In genomic region chr3:27183601-27184175, GRCm38 (mm10) we compare ENCODE assay signal across 8 mouse cellular contexts. TPM values are rescaled to one million over a fixed set of nuclear protein-coding genes. Genes with fewer than 3 reads are reported as not detected.
A peak's percentile ranks its signal among the peaks of the same experiment; 100 is the strongest.
DNase-seq lines count a peak whose midpoint lies in the region; ATAC-seq and TF ChIP-seq lines count a peak whose summit lies in the region.

No protein-coding gene starts in this region.

- no peaks in the 10 kb centered on the region for H3K9me3 ChIP-seq in lung, embryonic 14.5 days (ENCODE audit: low read depth, low read length)
- no peaks in the 10 kb centered on the region for H3K9me3 ChIP-seq in forebrain, embryonic 15.5 days
- no peaks in the 10 kb centered on the region for H3K9me3 ChIP-seq in hindbrain, postnatal 0 days (ENCODE audit: low read length)
- no peaks in the 10 kb centered on the region for H3K9me3 ChIP-seq in midbrain, postnatal 0 days (ENCODE audit: low read length)

- H3K4me1 ChIP-seq in lung, embryonic 14.5 days (ENCODE audit: insufficient read depth), result no peaks in the 10 kb centered on the region
- peaks cover 11% of the 10 kb centered on the region; the same call in 1 of the 2 replicates for H3K4me1 ChIP-seq in forebrain, embryonic 15.5 days
- H3K4me1 ChIP-seq in hindbrain, postnatal 0 days (ENCODE audit: insufficient read depth, low read length), result no peaks in the 10 kb centered on the region
- H3K4me1 ChIP-seq in midbrain, postnatal 0 days (ENCODE audit: insufficient read depth, low read length), result no peaks in the 10 kb centered on the region; the same call in 1 of the 2 replicates

- no peaks in the 10 kb centered on the region for H3K36me3 ChIP-seq in lung, embryonic 14.5 days (ENCODE audit: insufficient read depth)
- no peaks in the 10 kb centered on the region for H3K36me3 ChIP-seq in forebrain, embryonic 15.5 days
- H3K36me3 ChIP-seq in hindbrain, postnatal 0 days (ENCODE audit: insufficient read depth, low read length), result no peaks in the 10 kb centered on the region
- H3K36me3 ChIP-seq in midbrain, postnatal 0 days (ENCODE audit: insufficient read depth, low read length), result no peaks in the 10 kb centered on the region

- ATAC-seq in lung, embryonic 14.5 days (ENCODE audit: insufficient read depth), result no peak
- ATAC-seq in forebrain, embryonic 15.5 days (replicated peaks), result 0 out of 2 replicates have a peak, but pooled peaks have one; percentile 6
- ATAC-seq in hindbrain, postnatal 0 days, result peak; percentile 30
- ATAC-seq in midbrain, postnatal 0 days (ENCODE audit: low FRiP score), result no peak; the same call in 1 of the 2 replicates

- peak overlapping the region; percentile 56 for H3K4me3 ChIP-seq in lung, embryonic 14.5 days (ENCODE audit: low read depth, low read length)
- H3K4me3 ChIP-seq in forebrain, embryonic 15.5 days, result peak overlapping the region; percentile 88
- H3K4me3 ChIP-seq in hindbrain, postnatal 0 days (ENCODE audit: low read length), result peak overlapping the region; percentile 71
- peak overlapping the region; percentile 71 for H3K4me3 ChIP-seq in midbrain, postnatal 0 days (ENCODE audit: low read depth, low read length)

- H3K4me2 ChIP-seq in lung, embryonic 14.5 days, result peak overlapping the region; percentile 95
- H3K4me2 ChIP-seq in forebrain, embryonic 15.5 days (replicated peaks), result peak overlapping the region; percentile 99
- H3K4me2 ChIP-seq in hindbrain, postnatal 0 days (ENCODE audit: low read depth, low read length), result peak overlapping the region; percentile 84
- H3K4me2 ChIP-seq in midbrain, postnatal 0 days (ENCODE audit: low read depth, low read length, poor library complexity, severe bottlenecking), result peak overlapping the region; percentile 92

- intact Hi-C loops in left cerebral cortex, postnatal 14 days (cut with DNase I), result no loop called here

- DNase-seq in lung, embryonic 14.5 days, result peak; percentile 9
- DNase-seq in lung, postnatal 4 days, result no peak
- DNase-seq in c-Kit-positive CD71-positive TER-119-positive erythroid progenitor cells, embryonic 14.5 days (ENCODE audit: low spot score), result peak; percentile 11
- peak; percentile 18 for DNase-seq in hindbrain, postnatal 0 days (ENCODE audit: low spot score)
- DNase-seq in left cerebral cortex, postnatal 14 days (ENCODE audit: low spot score in 2 of 2), result peak; percentile 46 to 47
- DNase-seq in midbrain, postnatal 0 days (ENCODE audit: low spot score), result peak; percentile 49
- no peak for DNase-seq in urinary bladder, postnatal 14 days (ENCODE audit: low spot score)

- H3K27ac ChIP-seq in lung, embryonic 14.5 days (ENCODE audit: low read depth), result no peak overlapping the region
- no peak overlapping the region for H3K27ac ChIP-seq in forebrain, embryonic 15.5 days (replicated peaks)
- peak overlapping the region; percentile 48; the same call in 1 of the 2 replicates for H3K27ac ChIP-seq in hindbrain, postnatal 0 days
- H3K27ac ChIP-seq in midbrain, postnatal 0 days (ENCODE audit: low read depth, low read length), result peak overlapping the region; percentile 59; the same call in 1 of the 2 replicates

- H3K27me3 ChIP-seq in lung, embryonic 14.5 days (ENCODE audit: insufficient read depth, low read length), result no peaks in the 10 kb centered on the region
- H3K27me3 ChIP-seq in forebrain, embryonic 15.5 days, result no peaks in the 10 kb centered on the region
- H3K27me3 ChIP-seq in hindbrain, postnatal 0 days (ENCODE audit: insufficient read depth, low read length), result no peaks in the 10 kb centered on the region
- no peaks in the 10 kb centered on the region for H3K27me3 ChIP-seq in midbrain, postnatal 0 days (ENCODE audit: insufficient read depth, low read length)

- peak overlapping the region; percentile 54; the same call in 1 of the 2 replicates for H3K9ac ChIP-seq in lung, embryonic 14.5 days
- H3K9ac ChIP-seq in forebrain, embryonic 15.5 days (replicated peaks), result peak overlapping the region; percentile 58
- H3K9ac ChIP-seq in hindbrain, postnatal 0 days (replicated peaks; ENCODE audit: low read length), result peak overlapping the region; percentile 65
- H3K9ac ChIP-seq in midbrain, postnatal 0 days (replicated peaks; ENCODE audit: low read length, poor library complexity, severe bottlenecking), result peak overlapping the region; percentile 71

- no peak for TF ChIP-seq CTCF in lung, embryonic 14.5 days (IDR thresholded peaks at IDR 0.05; ENCODE audit: low read depth)
- no peak for TF ChIP-seq CTCF in hindbrain, postnatal 0 days (IDR thresholded peaks at IDR 0.05; ENCODE audit: low read depth)
- TF ChIP-seq CTCF in midbrain, postnatal 0 days (IDR thresholded peaks at IDR 0.05), result peak; percentile 45

- 7% methylated on average over 19 of the region's 19 CpGs for WGBS in lung, embryonic 14.5 days
- WGBS in forebrain, embryonic 15.5 days, result 12% methylated on average over 19 of the region's 19 CpGs
- WGBS in hindbrain, postnatal 0 days, result 9% methylated on average over 19 of the region's 19 CpGs
- WGBS in midbrain, postnatal 0 days, result 7% methylated on average over 19 of the region's 19 CpGs

RNA-seq across cellular contexts. Expression of gene Nceh1, which starts 0.9 kb away (rescaled TPM):
- polyA plus RNA-seq in lung, embryonic 14.5 days (2014; fragmentation: Nextera tagmentation; extraction: Ambion mirVana), result 4.1 and 6.8 TPM in 2 replicates
- 6.9 and 7.2 TPM in 2 replicates for polyA plus RNA-seq in forebrain, embryonic 15.5 days (2015; fragmentation: Nextera tagmentation; extraction: Ambion mirVana)
- total RNA-seq in hindbrain, postnatal 0 days (2014; rRNA removed), result 31.5 and 34.8 TPM in 2 replicates
- 35.7 and 36.1 TPM in 2 replicates for polyA plus RNA-seq in hindbrain, postnatal 0 days (2015; fragmentation: Nextera tagmentation; extraction: Ambion mirVana)
- 100 to 1,000 TPM; 119 to 121 TPM for total RNA-seq in left cerebral cortex, postnatal 14 days (2021)
- 33.6 and 34.0 TPM in 2 replicates for total RNA-seq in midbrain, postnatal 0 days (2014; rRNA removed)
- polyA plus RNA-seq in midbrain, postnatal 0 days (2015; fragmentation: Nextera tagmentation; extraction: Ambion mirVana), result 30.2 and 33.4 TPM in 2 replicates

RNA-seq across cellular contexts. Expression of gene Ect2, which starts 30.0 kb away (rescaled TPM):
- 73.3 and 82.0 TPM in 2 replicates for polyA plus RNA-seq in lung, embryonic 14.5 days (2014; fragmentation: Nextera tagmentation; extraction: Ambion mirVana)
- 34.2 and 34.7 TPM in 2 replicates for polyA plus RNA-seq in forebrain, embryonic 15.5 days (2015; fragmentation: Nextera tagmentation; extraction: Ambion mirVana)
- total RNA-seq in hindbrain, postnatal 0 days (2014; rRNA removed), result 10.0 and 10.6 TPM in 2 replicates
- polyA plus RNA-seq in hindbrain, postnatal 0 days (2015; fragmentation: Nextera tagmentation; extraction: Ambion mirVana), result 6.3 and 7.8 TPM in 2 replicates
- 1 to 10 TPM; 1.1 to 1.4 TPM for total RNA-seq in left cerebral cortex, postnatal 14 days (2021)
- total RNA-seq in midbrain, postnatal 0 days (2014; rRNA removed), result 2.8 and 3.9 TPM in 2 replicates
- 2.2 and 2.5 TPM in 2 replicates for polyA plus RNA-seq in midbrain, postnatal 0 days (2015; fragmentation: Nextera tagmentation; extraction: Ambion mirVana)

Comparison
In these comparisons a context has a peak if more than half of its experiments do, and no peak if none do; other contexts are left out.
1. DNase-seq: peak in lung, embryonic 14.5 days (single experiment), c-Kit-positive CD71-positive TER-119-positive erythroid progenitor cells, embryonic 14.5 days (single experiment), hindbrain, postnatal 0 days (single experiment), left cerebral cortex, postnatal 14 days (2 of 2) and midbrain, postnatal 0 days (single experiment); none in lung, postnatal 4 days (0 of 2) and urinary bladder, postnatal 14 days (single experiment).
2. ATAC-seq: peak in forebrain, embryonic 15.5 days (single experiment) and hindbrain, postnatal 0 days (single experiment); none in lung, embryonic 14.5 days (single experiment) and midbrain, postnatal 0 days (single experiment).
3. H3K27ac ChIP-seq: peak in hindbrain, postnatal 0 days (single experiment) and midbrain, postnatal 0 days (single experiment); none in lung, embryonic 14.5 days (single experiment) and forebrain, embryonic 15.5 days (single experiment).
4. Peak in every context shown above with its lines, with median percentiles within 50 percentile points of each other: H3K4me2 ChIP-seq, H3K4me3 ChIP-seq and H3K9ac ChIP-seq.